Mouse (Mus musculus) liver, embryonic 16.5 days (tissue): ENCODE measurements at regions not wholly inside any gene's neighbourhood (a gene's known extent, or its start where the extent isn't known, plus 50 kb on each side); places are given as distances from the start of the nearest gene placed in this dataset.
A peak's percentile ranks its signal among the peaks of the same experiment; 100 is the strongest.

Source experiments
- ATAC-seq: fragments of 200-750 bp; cut with Nextera tagmentation; 2 replicates; pipeline ENCODE4 v1.8.0; 2017; ENCODE audit warnings: low read depth, mild to moderate bottlenecking, moderate number of reproducible peaks, moderate library complexity
- H3K27ac ChIP-seq: fragments of 300-500 bp; sonication (generic); 2 replicates; pipeline ENCODE4 v1.5.1; 2014; ENCODE audit warnings: mild to moderate bottlenecking, low read length
- H3K27me3 ChIP-seq: fragments of 300-500 bp; sonication (generic); 2 replicates; pipeline ENCODE4 v1.6.1; 2014; ENCODE audit warnings: low read depth, low read length, mixed read lengths; ENCODE audit not compliant: control insufficient read depth, insufficient read depth
- H3K36me3 ChIP-seq: fragments of 300-500 bp; sonication (generic); 2 replicates; pipeline ENCODE4 v1.6.1; 2014; ENCODE audit warnings: mild to moderate bottlenecking; ENCODE audit not compliant: control insufficient read depth, insufficient read depth
- H3K4me1 ChIP-seq: fragments of 300-500 bp; sonication (generic); 2 replicates; pipeline ENCODE4 v1.6.1; 2014; ENCODE audit warnings: low read depth, low read length, mixed read lengths; ENCODE audit not compliant: control insufficient read depth
- H3K4me2 ChIP-seq: fragments of 300-500 bp; sonication (generic); 2 replicates; pipeline ENCODE4 v1.6.1; 2014; ENCODE audit warnings: low read depth, low read length, mixed read lengths
- H3K4me3 ChIP-seq: fragments of 300-500 bp; sonication (generic); 2 replicates; pipeline ENCODE4 v1.5.1; 2014; ENCODE audit warnings: low read depth, mild to moderate bottlenecking, low read length
- H3K9ac ChIP-seq: fragments of 300-500 bp; sonication (generic); 2 replicates; pipeline ENCODE4 v1.6.1; 2014; ENCODE audit warnings: low read depth, low read length
- H3K9me3 ChIP-seq: fragments of 300-500 bp; sonication (generic); replicated peaks from 2 replicates; pipeline ENCODE4 v1.6.1; 2016; ENCODE audit warnings: low read length; ENCODE audit not compliant: control insufficient read depth
- WGBS: fragments of 180-500 bp; shearing (Covaris S2); extraction: QIAGEN DNeasy Blood & Tissue Kit; methylation state at CpG from one replicate; pipeline ENCODE4 v1.1.7; 2014; ENCODE audit not compliant: insufficient replicate concordance; 5-methylcytosine and 5-hydroxymethylcytosine counted together

- 72% methylated on average over 4 of the region's 4 CpGs for WGBS
- H3K4me2 ChIP-seq = no peak overlapping the region
Observed at GRCm38 (mm10) chr16:76547087-76547486, 173.5 kb upstream of the Nrip1 start.

GRCm38 (mm10) chr16:76546632-76547031, 173.0 kb upstream of the Nrip1 start:
- Histone ChIP-seq H3K9me3 (no peaks in the 10 kb centered on the region), H3K36me3 (no peaks in the 10 kb centered on the region), H3K27ac (no peak overlapping the region), H3K4me3 (no peak overlapping the region), H3K4me1 (no peaks in the 10 kb centered on the region), H3K9ac (no peak overlapping the region), H3K27me3 (no peaks in the 10 kb centered on the region), H3K4me2 (no peak overlapping the region)
- no peak for ATAC-seq
- WGBS = 57% methylated on average over 2 of the region's 2 CpGs

More at GRCm38 (mm10) chr16:76547087-76547486, 173.5 kb upstream of the Nrip1 start:
- H3K36me3 ChIP-seq = no peaks in the 10 kb centered on the region
- no peak overlapping the region for H3K27ac ChIP-seq
- no peaks in the 10 kb centered on the region for H3K27me3 ChIP-seq
- no peaks in the 10 kb centered on the region for H3K4me1 ChIP-seq
- ATAC-seq = no peak
- H3K9me3 ChIP-seq = no peaks in the 10 kb centered on the region
- no peak overlapping the region for H3K4me3 ChIP-seq
- H3K9ac ChIP-seq = no peak overlapping the region

GRCm38 (mm10) chr16:76545942-76546341, 172.3 kb upstream of the Nrip1 start:
- H3K4me3 ChIP-seq = no peak overlapping the region
- no peaks in the 10 kb centered on the region for H3K36me3 ChIP-seq
- WGBS = 51% methylated on average over 2 of the region's 2 CpGs
- H3K27me3 ChIP-seq = no peaks in the 10 kb centered on the region
- no peak overlapping the region for H3K27ac ChIP-seq
- no peaks in the 10 kb centered on the region; the same call in 1 of the 2 replicates for H3K4me1 ChIP-seq
- no peaks in the 10 kb centered on the region for H3K9me3 ChIP-seq
- H3K9ac ChIP-seq = no peak overlapping the region
- H3K4me2 ChIP-seq = no peak overlapping the region
- ATAC-seq = 0 out of 2 replicates have a peak, but pooled peaks have one; percentile 37

- Histone ChIP-seq H3K4me1 (no peaks in the 10 kb centered on the region; the same call in none of the 2 replicates), H3K9me3 (no peaks in the 10 kb centered on the region), H3K9ac (no peak overlapping the region), H3K4me2 (no peak overlapping the region), H3K36me3 (no peaks in the 10 kb centered on the region), H3K27ac (no peak overlapping the region), H3K4me3 (no peak overlapping the region), H3K27me3 (no peaks in the 10 kb centered on the region)
- no peak for ATAC-seq
- 39% methylated on average over 4 of the region's 4 CpGs for WGBS
Observed at GRCm38 (mm10) chr16:76544972-76545371, 171.3 kb upstream of the Nrip1 start.

GRCm38 (mm10) chr16:76540964-76541363, 167.3 kb upstream of the Nrip1 start:
- no peak for ATAC-seq
- H3K27ac ChIP-seq = no peak overlapping the region
- no peak overlapping the region for H3K4me2 ChIP-seq
- no peaks in the 10 kb centered on the region for H3K27me3 ChIP-seq
- no peaks in the 10 kb centered on the region for H3K36me3 ChIP-seq
- H3K4me3 ChIP-seq = no peak overlapping the region
- H3K9me3 ChIP-seq = no peaks in the 10 kb centered on the region
- 47% methylated on average over 5 of the region's 5 CpGs for WGBS
- H3K9ac ChIP-seq = no peak overlapping the region
- H3K4me1 ChIP-seq = no peaks in the 10 kb centered on the region; the same call in none of the 2 replicates

- Histone ChIP-seq H3K36me3 (no peaks in the 10 kb centered on the region), H3K27me3 (no peaks in the 10 kb centered on the region), H3K4me3 (no peak overlapping the region), H3K4me1 (no peaks in the 10 kb centered on the region; the same call in none of the 2 replicates), H3K9me3 (no peaks in the 10 kb centered on the region), H3K27ac (no peak overlapping the region), H3K9ac (no peak overlapping the region), H3K4me2 (no peak overlapping the region)
- 57% methylated on average over 8 of the region's 8 CpGs for WGBS
- ATAC-seq = no peak
Observed at GRCm38 (mm10) chr16:76540328-76540923, 166.8 kb upstream of the Nrip1 start.

GRCm38 (mm10) chr16:76539669-76540068, 166.0 kb upstream of the Nrip1 start:
- no peak overlapping the region for H3K4me3 ChIP-seq
- H3K9me3 ChIP-seq = no peaks in the 10 kb centered on the region
- no peak overlapping the region for H3K27ac ChIP-seq
- WGBS = 22% methylated on average over 6 of the region's 6 CpGs
- no peak overlapping the region for H3K9ac ChIP-seq
- H3K4me2 ChIP-seq = no peak overlapping the region
- H3K27me3 ChIP-seq = no peaks in the 10 kb centered on the region
- no peaks in the 10 kb centered on the region; the same call in none of the 2 replicates for H3K4me1 ChIP-seq
- H3K36me3 ChIP-seq = no peaks in the 10 kb centered on the region
- peak; percentile 82 for ATAC-seq

- Histone ChIP-seq H3K36me3 (no peaks in the 10 kb centered on the region), H3K9me3 (no peaks in the 10 kb centered on the region), H3K4me2 (no peak overlapping the region), H3K4me3 (no peak overlapping the region), H3K27me3 (no peaks in the 10 kb centered on the region), H3K4me1 (no peaks in the 10 kb centered on the region; the same call in none of the 2 replicates), H3K9ac (no peak overlapping the region), H3K27ac (no peak overlapping the region)
- 67% methylated on average over 11 of the region's 11 CpGs for WGBS
- ATAC-seq = no peak
Observed at GRCm38 (mm10) chr16:76537871-76538270, 164.2 kb upstream of the Nrip1 start.

- no peaks in the 10 kb centered on the region for H3K9me3 ChIP-seq
- ATAC-seq = no peak
- H3K4me3 ChIP-seq = no peak overlapping the region
- H3K27me3 ChIP-seq = no peaks in the 10 kb centered on the region
- H3K27ac ChIP-seq = no peak overlapping the region
- no peaks in the 10 kb centered on the region for H3K36me3 ChIP-seq
- H3K9ac ChIP-seq = no peak overlapping the region
- H3K4me2 ChIP-seq = peak overlapping the region; percentile 18; the same call in 1 of the 2 replicates
- H3K4me1 ChIP-seq = no peaks in the 10 kb centered on the region; the same call in none of the 2 replicates
- 35% methylated on average over 8 of the region's 8 CpGs for WGBS
Observed at GRCm38 (mm10) chr16:76532928-76533217, 159.2 kb upstream of the Nrip1 start.
